Mouse (Mus musculus) kidney, adult 2 months (tissue): ENCODE results near the gene Trappc11.

Experiments
- CTCF ChIP-seq: fragments of 200-500 bp; conservative IDR thresholded peaks from 2 replicates; pipeline ENCODE4 v1.5.1; 2011; ENCODE audit warnings: low read depth, mild to moderate bottlenecking, control low read depth, low read length, moderate library complexity, mixed read lengths; ENCODE audit not compliant: insufficient read depth, insufficient read length
- POLR2A ChIP-seq: fragments of 200-500 bp; IDR thresholded peaks from one replicate; pipeline ENCODE4 v1.6.1; 2011; ENCODE audit warnings: low read depth, low read length, control low read depth

- TF ChIP-seq CTCF: no peak
- TF ChIP-seq POLR2A: no peak
These were observed 31.3 kb downstream of the Trappc11 start for GRCm38 (mm10) chr8:47501994-47502393.
